Mouse (Mus musculus): ENCODE data around the gene Bri3.

GRCm38 (mm10) chr5:144379431-144379830, 135.2 kb downstream of the Bri3 start:
- no peak for TF ChIP-seq CTCF (IDR thresholded peaks at IDR 0.05; ENCODE audit: insufficient read depth, low read length)
- no peak for TF ChIP-seq POLR2A (IDR thresholded peaks at IDR 0.05; ENCODE audit: borderline replicate concordance, extremely low read depth, low read depth, low read length)

Measured in lung, adult 2 months (tissue).